Mouse (Mus musculus) lung, postnatal 0 days (tissue): ENCODE measurements around the gene Rps6kl1.

Experiments used
- CTCF ChIP-seq: IDR thresholded peaks from 2 replicates; pipeline ENCODE4 v1.5.1; 2016; ENCODE audit warnings: antibody characterized with exemption, mild to moderate bottlenecking
- EP300 ChIP-seq: IDR thresholded peaks from 2 replicates; pipeline ENCODE4 v1.6.1; 2016; ENCODE audit warnings: antibody characterized with exemption, mild to moderate bottlenecking, control low read depth

GRCm38 (mm10) chr12:85193146-85193545, 42.1 kb upstream of the Rps6kl1 start:
- TF ChIP-seq CTCF, result no peak
- TF ChIP-seq EP300, result no peak
